Mouse (Mus musculus) cortical plate, adult 2 months (tissue): ENCODE measurements around the gene Art5. TPM values are rescaled to one million over a fixed set of nuclear protein-coding genes. Genes with fewer than 3 reads are reported as not detected.
A peak's percentile ranks its signal among the peaks of the same experiment; 100 is the strongest.

ENCODE experiments used
- H3K27ac ChIP-seq: fragments of 200-500 bp; 2 replicates; pipeline ENCODE4 v1.5.1; 2012; ENCODE audit warnings: low read length, control low read depth, inconsistent platforms; ENCODE audit not compliant: insufficient read depth
- H3K4me1 ChIP-seq: fragments of 200-500 bp; 2 replicates; pipeline ENCODE4 v1.6.1; 2011; ENCODE audit warnings: low read length; ENCODE audit not compliant: control insufficient read depth, insufficient read depth
- H3K4me3 ChIP-seq: fragments of 200-500 bp; 2 replicates; pipeline ENCODE4 v1.5.1; 2011; ENCODE audit warnings: mild to moderate bottlenecking, low read length, control low read depth; ENCODE audit not compliant: insufficient read depth
- CTCF ChIP-seq: fragments of 200-500 bp; IDR thresholded peaks from 2 replicates; pipeline ENCODE4 v1.5.1; 2011; ENCODE audit warnings: mild to moderate bottlenecking, control low read depth, low read length; ENCODE audit not compliant: insufficient read depth; ENCODE audit errors: extremely low read depth
- POLR2A ChIP-seq: fragments of 200-500 bp; IDR thresholded peaks from 2 replicates; pipeline ENCODE4 v1.6.1; 2011; ENCODE audit warnings: mild to moderate bottlenecking, low read length, control low read depth; ENCODE audit not compliant: insufficient read depth; ENCODE audit errors: extremely low read depth
- polyA plus RNA-seq: library from polyadenylated mRNA; depleted of rRNA; stranded (reverse); fragments of >200 nt; gene quantifications from 2 replicates; pipeline ENCODE4 v1.2.3, GENCODE M21; 2012

The Art5 gene
- polyA plus RNA-seq, 1 experiment = not detected

DNA sequence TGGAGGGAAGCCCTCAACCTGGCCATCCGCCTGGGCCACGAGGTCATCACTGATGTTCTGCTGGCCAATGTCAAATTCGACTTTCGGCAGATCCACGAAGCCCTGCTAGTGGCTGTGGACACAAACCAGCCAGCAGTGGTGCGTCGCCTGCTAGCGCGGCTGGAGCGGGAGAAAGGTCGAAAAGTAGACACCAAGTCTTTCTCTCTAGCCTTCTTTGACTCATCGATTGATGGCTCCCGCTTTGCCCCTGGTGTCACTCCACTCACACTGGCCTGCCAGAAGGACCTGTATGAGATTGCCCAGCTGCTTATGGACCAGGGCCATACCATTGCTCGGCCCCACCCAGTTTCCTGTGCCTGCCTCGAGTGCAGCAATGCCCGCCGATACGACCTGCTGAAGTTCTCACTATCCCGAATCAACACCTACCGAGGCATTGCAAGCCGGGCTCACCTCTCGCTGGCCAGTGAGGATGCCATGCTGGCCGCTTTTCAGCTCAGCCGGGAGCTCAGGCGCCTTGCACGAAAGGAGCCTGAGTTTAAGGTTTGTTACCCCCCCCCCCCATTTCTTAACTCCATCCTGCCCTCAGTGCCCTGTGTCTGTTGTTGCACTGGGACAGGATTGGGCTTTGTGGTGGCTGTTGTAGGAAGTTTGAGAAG lies 25.1 kb downstream of the Art5 start:
- Histone ChIP-seq H3K27ac (no peak overlapping the region), H3K4me1 (no peaks in the 10 kb centered on the region), H3K4me3 (no peak overlapping the region)
- TF ChIP-seq CTCF = no peak
- TF ChIP-seq POLR2A = no peak

DNA sequence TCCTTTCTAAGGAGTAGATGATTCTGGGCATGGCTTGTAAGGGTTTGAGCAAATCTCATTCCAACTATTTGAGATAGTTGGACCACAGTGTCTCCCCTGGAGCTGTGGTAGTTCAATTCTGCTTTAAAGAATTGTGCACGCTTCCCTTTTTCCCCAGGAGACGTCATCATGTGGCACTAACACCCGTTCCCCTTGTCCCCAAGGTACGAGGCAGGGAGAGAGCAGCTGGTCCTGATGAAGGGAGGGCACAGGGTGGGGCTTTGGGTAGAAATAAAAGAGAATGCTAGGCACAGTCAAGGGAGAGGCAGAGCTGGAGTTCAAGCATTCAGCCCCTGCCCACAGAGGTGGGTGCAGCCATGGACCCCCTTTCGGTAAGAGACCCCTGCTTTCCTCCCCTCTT lies 26.5 kb downstream of the Art5 start, which contains the start of gene Trpc2:
Gene Trpc2, plus strand, starts transcription at position 301 of the 400 bp plus-strand sequence.
- Histone ChIP-seq H3K4me1 (no peaks in the 10 kb centered on the region), H3K27ac (no peak within 1 kb of the TSS), H3K4me3 (no peak within 1 kb of the TSS)
- no peak for TF ChIP-seq CTCF
- no peak for TF ChIP-seq POLR2A

- no peaks in the 10 kb centered on the region for H3K4me1 ChIP-seq
- H3K27ac ChIP-seq = no peak overlapping the region
- TF ChIP-seq POLR2A (no peak), CTCF (no peak)
- no peak overlapping the region for H3K4me3 ChIP-seq
Measured at GRCm38 (mm10) chr7:102081784-102082183, 27.5 kb downstream of the Art5 start.

- Histone ChIP-seq H3K4me3 (no peak overlapping the region), H3K4me1 (no peaks in the 10 kb centered on the region), H3K27ac (no peak overlapping the region)
- TF ChIP-seq CTCF (no peak), POLR2A (no peak)
Measured at GRCm38 (mm10) chr7:102080311-102080710, 29.0 kb downstream of the Art5 start.

DNA sequence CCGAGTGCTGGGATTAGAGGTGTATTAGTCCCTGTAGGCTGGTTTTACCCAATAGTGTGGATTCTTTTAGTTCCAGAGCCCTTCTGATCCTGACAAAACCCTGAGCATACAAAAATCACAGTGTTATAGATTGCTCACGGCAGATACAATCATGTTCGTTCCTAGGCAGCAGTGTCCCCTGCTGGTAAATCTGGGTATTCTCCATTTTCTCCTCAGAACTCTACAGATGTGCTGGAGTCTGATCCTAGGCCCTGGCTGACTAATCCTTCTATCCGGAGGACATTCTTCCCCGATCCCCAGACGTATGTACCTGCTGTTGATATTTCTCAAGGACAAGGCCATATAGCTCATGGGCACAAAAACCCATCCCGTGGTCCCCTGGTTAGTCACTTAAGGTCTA lies 30.8 kb downstream of the Art5 start:
- no peak for TF ChIP-seq POLR2A
- peak; percentile 68 for TF ChIP-seq CTCF
- no peak overlapping the region for H3K4me3 ChIP-seq
- H3K27ac ChIP-seq = no peak overlapping the region
- H3K4me1 ChIP-seq = no peaks in the 10 kb centered on the region

DNA sequence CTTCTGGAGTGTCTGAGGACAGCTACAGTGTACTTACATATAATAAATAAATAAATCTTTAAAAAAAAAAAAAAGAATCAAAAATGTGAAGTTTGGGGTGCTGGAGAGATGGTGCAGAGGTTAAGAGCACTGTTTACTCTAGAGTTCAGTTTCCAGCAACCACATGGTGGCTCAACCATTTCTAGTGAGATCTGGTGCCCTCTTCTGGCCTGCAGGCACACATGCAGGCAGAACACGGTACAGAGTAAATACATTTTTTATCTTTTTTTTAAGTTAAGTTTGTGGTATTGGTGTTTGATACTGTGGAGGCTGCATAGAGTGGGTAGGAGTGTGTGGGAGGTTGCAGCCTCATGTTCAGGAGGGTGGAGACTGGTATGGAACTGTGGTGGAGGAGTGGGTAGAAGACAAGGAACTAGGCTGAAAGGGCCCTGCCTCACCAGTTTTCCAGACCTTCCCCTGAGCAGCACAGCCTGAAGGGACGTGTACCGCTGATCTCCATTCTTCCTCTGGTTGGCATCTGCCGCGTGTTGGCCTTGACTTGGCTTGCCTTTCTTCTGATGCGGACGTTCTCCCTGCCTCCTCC lies 32.5 kb downstream of the Art5 start:
- Histone ChIP-seq H3K4me3 (no peak overlapping the region), H3K27ac (no peak overlapping the region), H3K4me1 (no peaks in the 10 kb centered on the region)
- TF ChIP-seq CTCF = peak; percentile 50
- TF ChIP-seq POLR2A = no peak

GRCm38 (mm10) chr7:102066363-102066762 lies 42.9 kb downstream of the Art5 start:
- Histone ChIP-seq H3K4me3 (peak overlapping the region; percentile 60; the same call in 1 of the 2 replicates), H3K4me1 (peaks cover 3% of the 10 kb centered on the region; the same call in 1 of the 2 replicates), H3K27ac (no peak overlapping the region)
- TF ChIP-seq CTCF = no peak
- no peak for TF ChIP-seq POLR2A

- H3K27ac ChIP-seq = peak within 1 kb of the TSS; percentile 51
- TF ChIP-seq CTCF (no peak), POLR2A (peak; percentile 47)
- peak within 1 kb of the TSS; percentile 60 for H3K4me3 ChIP-seq
- H3K4me1 ChIP-seq = peaks cover 3% of the 10 kb centered on the region; the same call in 1 of the 2 replicates
Measured at GRCm38 (mm10) chr7:102065046-102065891, 44.0 kb downstream of the Art5 start, which contains the start of the genes Rnf121, Xndc1 and Xntrpc. Gene Rnf121, minus strand, starts transcription at chr7:102065469. Gene Xndc1, plus strand, starts transcription at chr7:102065511. Gene Xntrpc, plus strand, starts transcription at chr7:102065713.

GRCm38 (mm10) chr7:102064655-102065045 lies 44.6 kb downstream of the Art5 start:
- Histone ChIP-seq H3K4me3 (peak overlapping the region; percentile 60), H3K27ac (peak overlapping the region; percentile 51)
- TF ChIP-seq CTCF = no peak
- TF ChIP-seq POLR2A = no peak

GRCm38 (mm10) chr7:102063891-102064290 lies 45.4 kb downstream of the Art5 start:
- H3K4me1 ChIP-seq = peaks cover 3% of the 10 kb centered on the region; the same call in 1 of the 2 replicates
- peak overlapping the region; percentile 60 for H3K4me3 ChIP-seq
- H3K27ac ChIP-seq = no peak overlapping the region
- no peak for TF ChIP-seq CTCF
- no peak for TF ChIP-seq POLR2A

More at GRCm38 (mm10) chr7:102064655-102065045, 44.6 kb downstream of the Art5 start:
- H3K4me1 ChIP-seq = peaks cover 3% of the 10 kb centered on the region; the same call in 1 of the 2 replicates
